Mouse (Mus musculus) liver, embryonic 15.5 days (tissue): ENCODE data around the gene Scaf1. TPM values are rescaled to one million over a fixed set of nuclear protein-coding genes. Genes with fewer than 3 reads are reported as not detected.

Experiments
- ATAC-seq: fragments of 200-750 bp; cut with Nextera tagmentation; 2 replicates; pipeline ENCODE4 v1.8.0; 2017; ENCODE audit warnings: moderate number of reproducible peaks, mild to moderate bottlenecking, moderate library complexity; ENCODE audit not compliant: insufficient read depth
- H3K27ac ChIP-seq: fragments of 300-500 bp; sonication (generic); replicated peaks from 2 replicates; pipeline ENCODE4 v1.5.1; 2015; ENCODE audit warnings: mild to moderate bottlenecking, inconsistent platforms
- H3K27me3 ChIP-seq: fragments of 300-500 bp; sonication (generic); 2 replicates; pipeline ENCODE4 v1.6.1; 2015; ENCODE audit warnings: mild to moderate bottlenecking, inconsistent platforms
- H3K36me3 ChIP-seq: fragments of 300-500 bp; sonication (generic); replicated peaks from 2 replicates; pipeline ENCODE4 v1.6.1; 2015; ENCODE audit warnings: moderate library complexity, mild to moderate bottlenecking, inconsistent platforms
- H3K4me1 ChIP-seq: fragments of 300-500 bp; sonication (generic); replicated peaks from 2 replicates; pipeline ENCODE4 v1.6.1; 2015; ENCODE audit warnings: inconsistent platforms
- H3K4me2 ChIP-seq: fragments of 300-500 bp; sonication (generic); 2 replicates; pipeline ENCODE4 v1.6.1; 2015; ENCODE audit warnings: moderate library complexity, mild to moderate bottlenecking, inconsistent platforms
- H3K4me3 ChIP-seq: fragments of 300-500 bp; sonication (generic); replicated peaks from 2 replicates; pipeline ENCODE4 v1.5.1; 2015; ENCODE audit warnings: mild to moderate bottlenecking, inconsistent platforms
- H3K9ac ChIP-seq: fragments of 300-500 bp; sonication (generic); 2 replicates; pipeline ENCODE4 v1.6.1; 2015; ENCODE audit warnings: moderate library complexity, mild to moderate bottlenecking, inconsistent platforms
- H3K9me3 ChIP-seq: fragments of 300-500 bp; sonication (generic); replicated peaks from 2 replicates; pipeline ENCODE4 v1.6.1; 2016; ENCODE audit warnings: inconsistent platforms
- WGBS: fragments of 180-500 bp; shearing (Covaris S2); methylation state at CpG from one replicate; pipeline ENCODE4 v1.1.7; 2015; ENCODE audit warnings: mixed read lengths; ENCODE audit not compliant: insufficient replicate concordance; 5-methylcytosine and 5-hydroxymethylcytosine counted together
- microRNA-seq: library from miRNA; unstranded; fragments of <30 nt; microRNA quantifications from one replicate; pipeline ENCODE4, GENCODE M21; 2016
- polyA plus RNA-seq: library from polyadenylated mRNA; unstranded; fragments of >200 nt; fragmentation: Nextera tagmentation; extraction: Ambion mirVana; gene quantifications from 2 replicates; pipeline ENCODE4 v1.2.1, GENCODE M21; 2015

The Scaf1 gene
- polyA plus RNA-seq, 1 experiment from 2014 or later = 10.4 TPM

GRCm38 (mm10) chr7:44954091-44954885 is 61.9 kb downstream of the Scaf1 start:
- H3K27me3 ChIP-seq = peaks cover 46% of the 10 kb centered on the region
- no peak overlapping the region for H3K4me3 ChIP-seq
- no peak overlapping the region for H3K9ac ChIP-seq
- no peaks in the 10 kb centered on the region for H3K9me3 ChIP-seq
- WGBS = 71% methylated on average over 12 of the region's 12 CpGs
- no peak overlapping the region for H3K4me2 ChIP-seq
- H3K4me1 ChIP-seq = peaks cover 24% of the 10 kb centered on the region
- no peaks in the 10 kb centered on the region for H3K36me3 ChIP-seq
- ATAC-seq = no peak
- no peak overlapping the region for H3K27ac ChIP-seq

GRCm38 (mm10) chr7:44953561-44953960 is 62.6 kb downstream of the Scaf1 start:
- Histone ChIP-seq H3K4me3 (no peak overlapping the region), H3K9ac (no peak overlapping the region), H3K4me1 (peaks cover 22% of the 10 kb centered on the region), H3K36me3 (no peaks in the 10 kb centered on the region), H3K27ac (no peak overlapping the region), H3K4me2 (no peak overlapping the region), H3K27me3 (peaks cover 49% of the 10 kb centered on the region), H3K9me3 (no peaks in the 10 kb centered on the region)
- ATAC-seq = no peak
- 66% methylated on average over 14 of the region's 14 CpGs for WGBS

Small RNAs within 50 kb of the gene (microRNA-seq; reads per million reads assigned to microRNA genes)
- not detected for gene Mir7054

Other genes starting within 250 kb of the Scaf1 start
- 48.8 and 51.2 TPM in 2 replicates for gene Nup62, start 200.3 kb downstream of the Scaf1 start, polyA plus RNA-seq
- 0.35 and 0.46 TPM in 2 replicates for gene Il4i1, start 200.0 kb downstream of the Scaf1 start, polyA plus RNA-seq
- gene Atf5, start 199.7 kb downstream of the Scaf1 start, polyA plus RNA-seq = 7.5 and 9.2 TPM in 2 replicates
- gene Akt1s1, start 167.4 kb downstream of the Scaf1 start, polyA plus RNA-seq = 27.7 and 32.3 TPM in 2 replicates
- gene Tbc1d17, start 167.3 kb downstream of the Scaf1 start, polyA plus RNA-seq = 26.1 and 29.4 TPM in 2 replicates
- gene Pnkp, start 159.2 kb downstream of the Scaf1 start, polyA plus RNA-seq = 23.8 and 28.9 TPM in 2 replicates
- 54.1 and 59.1 TPM in 2 replicates for gene Ptov1, start 146.6 kb downstream of the Scaf1 start, polyA plus RNA-seq
- 46.8 and 56.2 TPM in 2 replicates for gene Med25, start 123.7 kb downstream of the Scaf1 start, polyA plus RNA-seq
- gene Fuz, start 120.3 kb downstream of the Scaf1 start, polyA plus RNA-seq = 6.7 and 6.9 TPM in 2 replicates
- gene Ap2a1, start 86.9 kb downstream of the Scaf1 start, polyA plus RNA-seq = 69.1 and 70.9 TPM in 2 replicates
- 0.08 TPM in 1 of 2 replicates, not detected in the other for gene Tsks, start 73.2 kb downstream of the Scaf1 start, polyA plus RNA-seq
- gene Cpt1c, start 41.5 kb downstream of the Scaf1 start, polyA plus RNA-seq = 1.5 and 1.6 TPM in 2 replicates
- 111 and 114 TPM in 2 replicates for gene Prmt1, start 29.8 kb downstream of the Scaf1 start, polyA plus RNA-seq
- 39.4 and 47.2 TPM in 2 replicates for gene Irf3, start 18.7 kb downstream of the Scaf1 start, polyA plus RNA-seq
- gene Bcl2l12, start 17.7 kb downstream of the Scaf1 start, polyA plus RNA-seq = 12.3 and 13.7 TPM in 2 replicates
- gene Rras, start 1.6 kb upstream of the Scaf1 start, polyA plus RNA-seq = 20.8 and 23.6 TPM in 2 replicates
- gene Prr12, start 36.5 kb upstream of the Scaf1 start, polyA plus RNA-seq = 2.1 and 2.3 TPM in 2 replicates
- gene Nosip, start 46.1 kb upstream of the Scaf1 start, polyA plus RNA-seq = 25.9 and 27.4 TPM in 2 replicates
- 8.5 and 9.0 TPM in 2 replicates for gene Prrg2, start 46.3 kb upstream of the Scaf1 start, polyA plus RNA-seq
- 26.3 and 26.6 TPM in 2 replicates for gene Rcn3, start 75.9 kb upstream of the Scaf1 start, polyA plus RNA-seq
- gene Fcgrt, start 87.5 kb upstream of the Scaf1 start, polyA plus RNA-seq = 43.6 and 51.2 TPM in 2 replicates
- gene Rps11, start 108.1 kb upstream of the Scaf1 start, polyA plus RNA-seq = 673 and 768 TPM in 2 replicates
- gene Rpl13a, start 112.4 kb upstream of the Scaf1 start, polyA plus RNA-seq = 534 and 633 TPM in 2 replicates
- gene Gm45713, start 119.9 kb upstream of the Scaf1 start, polyA plus RNA-seq = 0.10 TPM in 1 of 2 replicates, not detected in the other
- 3.4 and 3.7 TPM in 2 replicates for gene Flt3l, start 120.1 kb upstream of the Scaf1 start, polyA plus RNA-seq
- gene Pih1d1, start 137.9 kb upstream of the Scaf1 start, polyA plus RNA-seq = 42.2 and 46.8 TPM in 2 replicates
- 31.4 and 32.6 TPM in 2 replicates for gene Aldh16a1, start 138.2 kb upstream of the Scaf1 start, polyA plus RNA-seq
- not detected in 2 replicates for gene Slc17a7, start 147.6 kb upstream of the Scaf1 start, polyA plus RNA-seq
- not detected in 2 replicates for gene Gfy, start 163.2 kb upstream of the Scaf1 start, polyA plus RNA-seq
- not detected in 2 replicates for gene Pth2, start 164.6 kb upstream of the Scaf1 start, polyA plus RNA-seq
- gene Ccdc155, start 188.5 kb upstream of the Scaf1 start, polyA plus RNA-seq = 0.07 and 0.13 TPM in 2 replicates
- 2.0 and 2.4 TPM in 2 replicates for gene Dkkl1, start 195.8 kb upstream of the Scaf1 start, polyA plus RNA-seq
- 6.6 and 7.0 TPM in 2 replicates for gene Tead2, start 199.4 kb upstream of the Scaf1 start, polyA plus RNA-seq
- gene Cd37, start 222.8 kb upstream of the Scaf1 start, polyA plus RNA-seq = 15.1 and 16.7 TPM in 2 replicates
- gene Slc6a16, start 224.7 kb upstream of the Scaf1 start, polyA plus RNA-seq = not detected in 2 replicates